Comparison of ENCODE assay signal across 26 mouse cellular contexts in genomic region chr2:106368641-106369040, GRCm38 (mm10).
DNase-seq lines count a peak whose midpoint lies in the region; ATAC-seq and TF ChIP-seq lines count a peak whose summit lies in the region.
"Had no signal": no experiment of that assay in that cellular context is flagged by ENCODE, and none has a peak within 500 bp of the region (broad histone marks: within the 10 kb centered on the region; RNA-seq: fewer than 3 reads in every experiment).

No protein-coding gene starts in this region.

- H3K36me3 ChIP-seq in intestine, postnatal 0 days (ENCODE audit: control insufficient read depth, insufficient read depth): no peaks in the 10 kb centered on the region
- H3K36me3 ChIP-seq: forebrain, embryonic 15.5 days; hindbrain, embryonic 13.5 days; kidney, embryonic 15.5 days; limb, embryonic 13.5 days; neural tube, embryonic 13.5 days; stomach, embryonic 15.5 days had no signal

- H3K4me2 ChIP-seq in intestine, postnatal 0 days (replicated peaks; ENCODE audit: low read depth): no peak overlapping the region
- H3K4me2 ChIP-seq: forebrain, embryonic 15.5 days; heart, embryonic 11.5 days; hindbrain, embryonic 13.5 days; kidney, embryonic 15.5 days; limb, embryonic 13.5 days; liver, embryonic 11.5 days; midbrain, embryonic 11.5 days; neural tube, embryonic 13.5 days; stomach, embryonic 15.5 days had no signal

- no peak overlapping the region for H3K4me3 ChIP-seq in intestine, postnatal 0 days (ENCODE audit: low read depth, low read length)
- H3K4me3 ChIP-seq: erythroblast, embryonic 14.5 days; forebrain, embryonic 15.5 days; hindbrain, embryonic 13.5 days; kidney, embryonic 15.5 days; limb, embryonic 13.5 days; neural tube, embryonic 13.5 days; stomach, embryonic 15.5 days had no signal

- H3K9ac ChIP-seq in intestine, postnatal 0 days (ENCODE audit: low read depth, low read length): no peak overlapping the region
- H3K9ac ChIP-seq: forebrain, embryonic 15.5 days; hindbrain, embryonic 13.5 days; kidney, embryonic 15.5 days; limb, embryonic 13.5 days; neural tube, embryonic 13.5 days; stomach, embryonic 15.5 days had no signal

- H3K4me1 ChIP-seq in intestine, postnatal 0 days (replicated peaks; ENCODE audit: control insufficient read depth, insufficient read depth, low read length): no peaks in the 10 kb centered on the region
- H3K4me1 ChIP-seq: forebrain, embryonic 15.5 days; hindbrain, embryonic 13.5 days; kidney, embryonic 15.5 days; limb, embryonic 13.5 days; neural tube, embryonic 13.5 days; stomach, embryonic 15.5 days had no signal

- DNase-seq in adrenal gland, adult (ENCODE audit: inconsistent age in 2 of 2, low spot score in 1 of 2): peak; percentile 62 to 74
- DNase-seq in adrenal gland, postnatal 4 days (ENCODE audit: low spot score in 2 of 2): no peak
- peak; percentile 65 for DNase-seq in adrenal gland, adult 2 months
- peak; percentile 69 to 72 for DNase-seq in adrenal gland, postnatal 36 days
- DNase-seq in lung, adult 18-20 months: no peak
- DNase-seq in urinary bladder, postnatal 4 days (ENCODE audit: low spot score in 2 of 2): no peak
- DNase-seq: cerebellum, adult 11 months; cerebellum, postnatal 14 days; gastrocnemius, postnatal 25 days; heart, adult 18-20 months; heart, postnatal 36 days; kidney, postnatal 4 days; lung, postnatal 36 days; right cerebral cortex, postnatal 14 days had no signal

- H3K9me3 ChIP-seq in intestine, postnatal 0 days (ENCODE audit: control insufficient read depth): no peaks in the 10 kb centered on the region
- H3K9me3 ChIP-seq: forebrain, embryonic 15.5 days; hindbrain, embryonic 13.5 days; kidney, embryonic 15.5 days; limb, embryonic 13.5 days; neural tube, embryonic 13.5 days; stomach, embryonic 15.5 days had no signal

- 80% methylated on average over 5 of the region's 5 CpGs for WGBS in intestine, postnatal 0 days

- H3K27ac ChIP-seq in intestine, postnatal 0 days (ENCODE audit: low read depth, low read length): no peak overlapping the region
- H3K27ac ChIP-seq: forebrain, embryonic 15.5 days; hindbrain, embryonic 13.5 days; kidney, embryonic 15.5 days; limb, embryonic 13.5 days; neural tube, embryonic 13.5 days; stomach, embryonic 15.5 days had no signal

- no peak for ATAC-seq in intestine, postnatal 0 days
- ATAC-seq: forebrain, embryonic 15.5 days; intestine, embryonic 16.5 days had no signal

- no peak for TF ChIP-seq CTCF in intestine, postnatal 0 days (IDR thresholded peaks at IDR 0.05; ENCODE audit: low read depth)

- no peaks in the 10 kb centered on the region for H3K27me3 ChIP-seq in intestine, postnatal 0 days (replicated peaks; ENCODE audit: control insufficient read depth, insufficient read depth, low read length)
- H3K27me3 ChIP-seq: forebrain, embryonic 15.5 days; hindbrain, embryonic 13.5 days; kidney, embryonic 15.5 days; limb, embryonic 13.5 days; neural tube, embryonic 13.5 days; stomach, embryonic 15.5 days had no signal

Comparison
In these comparisons a context has a peak if more than half of its experiments do, and no peak if none do; other contexts are left out.
1. DNase-seq: peak in adrenal gland, adult (2 of 2), adrenal gland, adult 2 months (single experiment) and adrenal gland, postnatal 36 days (2 of 2); none in adrenal gland, postnatal 4 days (0 of 2), lung, adult 18-20 months (0 of 2) and urinary bladder, postnatal 4 days (0 of 2).